Mouse (Mus musculus) ES-E14 (cell line): Measurements from ENCODE around the gene Cyp4a32.

Source experiments
- CHD2 ChIP-seq: IDR thresholded peaks from 2 replicates; pipeline ENCODE4 v1.6.1; 2014; ENCODE audit warnings: mild to moderate bottlenecking, low read depth, low read length, inconsistent platforms
- MAFK ChIP-seq: IDR thresholded peaks from 2 replicates; pipeline ENCODE4 v1.6.1; 2014; ENCODE audit warnings: mild to moderate bottlenecking, low read depth, low read length, inconsistent platforms; ENCODE audit not compliant: insufficient read depth

- TF ChIP-seq CHD2 (no peak), MAFK (no peak)
Measured at GRCm38 (mm10) chr4:115649344-115649743, 48.6 kb downstream of the Cyp4a32 start.
